ENCODE assay signal across 8 mouse cellular contexts in genomic region chr14:87415808-87416721, GRCm38 (mm10). TPM values are rescaled to one million over a fixed set of nuclear protein-coding genes. Genes with fewer than 3 reads are reported as not detected.
DNase-seq lines count a peak whose midpoint lies in the region; ATAC-seq lines count a peak whose summit lies in the region.

Tdrd3 (plus strand) TSS chr14:87416639.

- ATAC-seq in inflammation-experienced regulatory T-cells, adult 6 months, result peak; percentile 88
- ATAC-seq in megakaryocyte-erythroid progenitor cell, adult 5-6 weeks (replicated peaks; ENCODE audit: low FRiP score, low TSS enrichment, poor library complexity, severe bottlenecking), result peak; percentile 88

- peak; percentile 98 to 99 for DNase-seq in adrenal gland, adult (ENCODE audit: inconsistent age in 2 of 2, low spot score in 1 of 2)
- peak; percentile 96 for DNase-seq in embryo, embryonic 10.5 days (ENCODE audit: low spot score)
- DNase-seq in gastrocnemius, postnatal 14 days, result peak; percentile 95
- DNase-seq in left cerebral cortex, postnatal 10 days (ENCODE audit: extremely low spot score in 1 of 2, low spot score in 2 of 2), result peak; percentile 92 to 95
- peak; percentile 94 for DNase-seq in right cerebral cortex, postnatal 25 days
- peak; percentile 91 to 92 for DNase-seq in urinary bladder, postnatal 4 days (ENCODE audit: low spot score in 2 of 2)

- intact Hi-C loops in gastrocnemius, postnatal 14 days (cut with DNase I; ENCODE audit: low total_unique reads), result no loop called here
- intact Hi-C loops in left cerebral cortex, postnatal 10 days (cut with DNase I), result no loop called here

RNA-seq across cellular contexts. Expression of gene Tdrd3, which starts in this region (rescaled TPM):
- total RNA-seq in gastrocnemius, postnatal 14 days (2021), result 10 to 100 TPM; 18.5 to 23.3 TPM
- polyA plus RNA-seq in inflammation-experienced regulatory T-cells, adult 6 months (2017; shearing (Covaris generic)), result 10 to 100 TPM; 16.7 to 25.3 (median 23.7) TPM
- 10 to 100 TPM; 28.2 to 35.1 TPM for total RNA-seq in left cerebral cortex, postnatal 10 days (2021)
- 31.7 and 37.3 TPM in 2 replicates for total RNA-seq in megakaryocyte-erythroid progenitor cell, adult 5-6 weeks (2014; fragmentation: Nextera tagmentation)
- 33.5 and 56.9 TPM in 2 replicates for total RNA-seq in megakaryocyte-erythroid progenitor cell, adult 5-6 weeks (2017)

Comparison
In these comparisons a context has a peak if more than half of its experiments do, and no peak if none do; other contexts are left out.
1. Peak in every context shown above with its lines: DNase-seq and ATAC-seq.